Mouse (Mus musculus) hindbrain, embryonic 11.5 days (tissue): ENCODE measurements around the gene Dnal4. TPM values are rescaled to one million over a fixed set of nuclear protein-coding genes. Genes with fewer than 3 reads are reported as not detected.

Experiments
- ATAC-seq: fragments of 200-750 bp; cut with Nextera tagmentation; 2 replicates; pipeline ENCODE4 v1.8.0; 2017; ENCODE audit warnings: mild to moderate bottlenecking, moderate TSS enrichment, moderate library complexity; ENCODE audit not compliant: low FRiP score
- DNase-seq: peaks from one replicate; pipeline ENCODE4 v3.0.0-alpha.2; 2015; ENCODE audit warnings: low spot score
- H3K27ac ChIP-seq: fragments of 300-500 bp; sonication (generic); 2 replicates; pipeline ENCODE4 v1.5.1; 2014; ENCODE audit warnings: mild to moderate bottlenecking, low read depth, low read length
- H3K27me3 ChIP-seq: fragments of 300-500 bp; sonication (generic); 2 replicates; pipeline ENCODE4 v1.6.1; 2014; ENCODE audit warnings: mild to moderate bottlenecking, low read length, moderate library complexity, mixed read lengths; ENCODE audit not compliant: control insufficient read depth, insufficient read depth
- H3K36me3 ChIP-seq: fragments of 300-500 bp; sonication (generic); 2 replicates; pipeline ENCODE4 v1.6.1; 2014; ENCODE audit warnings: mild to moderate bottlenecking, low read length, moderate library complexity, mixed read lengths; ENCODE audit not compliant: control insufficient read depth, insufficient read depth
- H3K4me1 ChIP-seq: fragments of 300-500 bp; sonication (generic); replicated peaks from 2 replicates; pipeline ENCODE4 v1.6.1; 2014; ENCODE audit warnings: low read length, mixed read lengths; ENCODE audit not compliant: control insufficient read depth, insufficient read depth
- H3K4me2 ChIP-seq: fragments of 300-500 bp; sonication (generic); replicated peaks from 2 replicates; pipeline ENCODE4 v1.6.1; 2014; ENCODE audit warnings: mild to moderate bottlenecking, low read depth, low read length
- H3K4me3 ChIP-seq: fragments of 300-500 bp; sonication (generic); 2 replicates; pipeline ENCODE4 v1.5.1; 2014; ENCODE audit warnings: low read depth, low read length
- H3K9ac ChIP-seq: fragments of 300-500 bp; sonication (generic); 2 replicates; pipeline ENCODE4 v1.6.1; 2014; ENCODE audit warnings: low read depth, low read length
- H3K9me3 ChIP-seq: fragments of 300-500 bp; sonication (generic); 2 replicates; pipeline ENCODE4 v1.6.1; 2016; ENCODE audit warnings: low read length; ENCODE audit not compliant: control insufficient read depth
- WGBS: fragments of 180-500 bp; shearing (Covaris S2); extraction: QIAGEN DNeasy Blood & Tissue Kit; methylation state at CpG from one replicate; pipeline ENCODE4 v1.1.7; 2014; 5-methylcytosine and 5-hydroxymethylcytosine counted together
- polyA plus RNA-seq: library from polyadenylated mRNA; unstranded; fragments of >200 nt; fragmentation: Nextera tagmentation; extraction: Ambion mirVana; gene quantifications from 2 replicates; pipeline ENCODE4 v1.2.1, GENCODE M21; 2014

Dnal4 gene
- polyA plus RNA-seq, 1 experiment from 2014 or later: 61.8 TPM

GRCm38 (mm10) chr15:79770629-79771240 is 6.9 kb downstream of the Dnal4 start:
- no peak for DNase-seq
- ATAC-seq: no peak
- Histone ChIP-seq H3K9ac (no peak overlapping the region), H3K36me3 (no peaks in the 10 kb centered on the region), H3K27ac (no peak overlapping the region), H3K4me2 (no peak overlapping the region), H3K9me3 (no peaks in the 10 kb centered on the region), H3K27me3 (no peaks in the 10 kb centered on the region), H3K4me1 (peaks cover 4% of the 10 kb centered on the region; the same call in 1 of the 2 replicates), H3K4me3 (no peak overlapping the region)
- WGBS: 90% methylated on average over 21 of the region's 21 CpGs

- H3K27me3 ChIP-seq: no peaks in the 10 kb centered on the region
- 67% methylated on average over 6 of the region's 6 CpGs for WGBS
- no peaks in the 10 kb centered on the region for H3K9me3 ChIP-seq
- no peak overlapping the region for H3K4me2 ChIP-seq
- no peak for ATAC-seq
- no peaks in the 10 kb centered on the region for H3K4me1 ChIP-seq
- 0 out of 2 replicates have a peak, but pooled peaks cover 2% of the 10 kb centered on the region for H3K36me3 ChIP-seq
- no peak overlapping the region for H3K9ac ChIP-seq
- no peak overlapping the region for H3K27ac ChIP-seq
- no peak for DNase-seq
- H3K4me3 ChIP-seq: no peak overlapping the region
Measured at GRCm38 (mm10) chr15:79768302-79768701, 9.3 kb downstream of the Dnal4 start.

- no peak overlapping the region for H3K4me2 ChIP-seq
- no peaks in the 10 kb centered on the region for H3K9me3 ChIP-seq
- H3K9ac ChIP-seq: no peak overlapping the region
- H3K36me3 ChIP-seq: 0 out of 2 replicates have a peak, but pooled peaks cover 2% of the 10 kb centered on the region
- no peak for ATAC-seq
- H3K4me1 ChIP-seq: no peaks in the 10 kb centered on the region
- no peak overlapping the region for H3K4me3 ChIP-seq
- H3K27ac ChIP-seq: no peak overlapping the region
- H3K27me3 ChIP-seq: no peaks in the 10 kb centered on the region
- WGBS: 88% methylated on average over 16 of the region's 16 CpGs
- no peak for DNase-seq
Measured at GRCm38 (mm10) chr15:79767327-79767961, 10.2 kb downstream of the Dnal4 start.

GRCm38 (mm10) chr15:79766586-79767071 is 11.0 kb downstream of the Dnal4 start:
- Histone ChIP-seq H3K27ac (no peak overlapping the region), H3K4me2 (no peak overlapping the region), H3K9ac (no peak overlapping the region), H3K27me3 (no peaks in the 10 kb centered on the region), H3K36me3 (0 out of 2 replicates have a peak, but pooled peaks cover 2% of the 10 kb centered on the region), H3K4me1 (no peaks in the 10 kb centered on the region), H3K9me3 (no peaks in the 10 kb centered on the region), H3K4me3 (no peak overlapping the region)
- ATAC-seq (no peak), DNase-seq (no peak)
- WGBS: 90% methylated on average over 10 of the region's 10 CpGs

GRCm38 (mm10) chr15:79766168-79766567 is 11.5 kb downstream of the Dnal4 start:
- no peak for DNase-seq
- ATAC-seq: no peak

GRCm38 (mm10) chr15:79765361-79765760 is 12.3 kb downstream of the Dnal4 start:
- no peak for DNase-seq

More at GRCm38 (mm10) chr15:79766168-79766567, 11.5 kb downstream of the Dnal4 start:
- H3K4me3 ChIP-seq: no peak overlapping the region
- no peaks in the 10 kb centered on the region for H3K27me3 ChIP-seq
- H3K27ac ChIP-seq: no peak overlapping the region
- H3K9me3 ChIP-seq: no peaks in the 10 kb centered on the region
- H3K4me2 ChIP-seq: no peak overlapping the region
- H3K4me1 ChIP-seq: no peaks in the 10 kb centered on the region
- H3K36me3 ChIP-seq: 0 out of 2 replicates have a peak, but pooled peaks cover 2% of the 10 kb centered on the region
- WGBS: 82% methylated on average over 9 of the region's 10 CpGs
- no peak overlapping the region for H3K9ac ChIP-seq

GRCm38 (mm10) chr15:79764539-79765267 is 12.9 kb downstream of the Dnal4 start:
- 81% methylated on average over 11 of the region's 11 CpGs for WGBS
- no peak overlapping the region for H3K9ac ChIP-seq
- DNase-seq (no peak), ATAC-seq (no peak)
- H3K4me1 ChIP-seq: no peaks in the 10 kb centered on the region
- H3K27ac ChIP-seq: no peak overlapping the region
- no peak overlapping the region for H3K4me3 ChIP-seq
- H3K4me2 ChIP-seq: no peak overlapping the region
- no peaks in the 10 kb centered on the region for H3K27me3 ChIP-seq
- no peaks in the 10 kb centered on the region for H3K9me3 ChIP-seq
- H3K36me3 ChIP-seq: 0 out of 2 replicates have a peak, but pooled peaks cover 2% of the 10 kb centered on the region

More at GRCm38 (mm10) chr15:79765361-79765760, 12.3 kb downstream of the Dnal4 start:
- H3K4me3 ChIP-seq: no peak overlapping the region
- H3K27me3 ChIP-seq: no peaks in the 10 kb centered on the region
- 0 out of 2 replicates have a peak, but pooled peaks cover 2% of the 10 kb centered on the region for H3K36me3 ChIP-seq
- H3K9me3 ChIP-seq: no peaks in the 10 kb centered on the region
- WGBS: 82% methylated on average over 2 of the region's 2 CpGs
- no peak overlapping the region for H3K9ac ChIP-seq
- no peak for ATAC-seq
- no peak overlapping the region for H3K4me2 ChIP-seq
- no peak overlapping the region for H3K27ac ChIP-seq
- no peaks in the 10 kb centered on the region for H3K4me1 ChIP-seq

GRCm38 (mm10) chr15:79763601-79764246 is 13.9 kb downstream of the Dnal4 start:
- H3K36me3 ChIP-seq: 0 out of 2 replicates have a peak, but pooled peaks cover 2% of the 10 kb centered on the region
- H3K9ac ChIP-seq: no peak overlapping the region
- ATAC-seq: no peak
- H3K9me3 ChIP-seq: no peaks in the 10 kb centered on the region
- H3K4me1 ChIP-seq: no peaks in the 10 kb centered on the region
- WGBS: 89% methylated on average over 7 of the region's 7 CpGs
- no peak overlapping the region for H3K4me3 ChIP-seq
- H3K27me3 ChIP-seq: no peaks in the 10 kb centered on the region
- no peak overlapping the region for H3K27ac ChIP-seq
- DNase-seq: no peak
- H3K4me2 ChIP-seq: no peak overlapping the region
